Mouse (Mus musculus) gastrocnemius, adult 18-20 months (tissue): ENCODE data around the gene Usp22. TPM values are rescaled to one million over a fixed set of nuclear protein-coding genes. Genes with fewer than 3 reads are reported as not detected.
A peak's percentile ranks its signal among the peaks of the same experiment; 100 is the strongest.
"Not testable (repeated sequence)": the region's sequence is repeated elsewhere in the genome, so short reads cannot be mapped to it uniquely, and the experiment has no call there.

Experiments
- DNase-seq: peaks from one replicate; pipeline ENCODE4 v3.0.0; 2021; ENCODE audit warnings: low spot score
- total RNA-seq, 2 experiments: library from RNA; stranded (reverse); gene quantifications; 2 replicates each; pipeline ENCODE4 v1.2.3; 2021

Gene Usp22
- total RNA-seq, 2 experiments from 2014 or later = 12.9 to 15.6 TPM

GRCm38 (mm10) chr11:61192123-61192522 is 17.3 kb upstream of the Usp22 start:
- not testable (repeated sequence) for DNase-seq

GRCm38 (mm10) chr11:61190776-61191175 is 15.9 kb upstream of the Usp22 start:
- no peak for DNase-seq

GRCm38 (mm10) chr11:61183820-61184219 is 9.0 kb upstream of the Usp22 start:
- no peak for DNase-seq

- no peak for DNase-seq
Observed at GRCm38 (mm10) chr11:61181624-61182023, 6.8 kb upstream of the Usp22 start.

- no peak for DNase-seq
Observed at GRCm38 (mm10) chr11:61180361-61180760, 5.5 kb upstream of the Usp22 start.

GRCm38 (mm10) chr11:61176321-61176720 is 1.5 kb upstream of the Usp22 start:
- DNase-seq = no peak

- no peak for DNase-seq
Observed at GRCm38 (mm10) chr11:61175778-61176177, 923 bp upstream of the Usp22 start.

GRCm38 (mm10) chr11:61174291-61174820 is 499 bp downstream of the Usp22 start:
- peak; percentile 33 for DNase-seq

GRCm38 (mm10) chr11:61173477-61173876 is 1.4 kb downstream of the Usp22 start:
- not testable (repeated sequence) for DNase-seq

- DNase-seq = no peak
Observed at GRCm38 (mm10) chr11:61170184-61170583, 4.7 kb downstream of the Usp22 start.

- DNase-seq = no peak
Observed at GRCm38 (mm10) chr11:61164881-61165280, 10.0 kb downstream of the Usp22 start.

GRCm38 (mm10) chr11:61164366-61164765 is 10.5 kb downstream of the Usp22 start:
- no peak for DNase-seq

GRCm38 (mm10) chr11:61163341-61163740 is 11.5 kb downstream of the Usp22 start:
- no peak for DNase-seq

GRCm38 (mm10) chr11:61162776-61163175 is 12.1 kb downstream of the Usp22 start:
- no peak for DNase-seq

GRCm38 (mm10) chr11:61161121-61161520 is 13.7 kb downstream of the Usp22 start:
- no peak for DNase-seq

GRCm38 (mm10) chr11:61159796-61160732 is 14.8 kb downstream of the Usp22 start:
- no peak for DNase-seq

- no peak for DNase-seq
Observed at GRCm38 (mm10) chr11:61158141-61158540, 16.7 kb downstream of the Usp22 start.

- no peak for DNase-seq
Observed at GRCm38 (mm10) chr11:61155727-61156126, 19.1 kb downstream of the Usp22 start.

GRCm38 (mm10) chr11:61150233-61151001 is 24.4 kb downstream of the Usp22 start:
- no peak for DNase-seq

GRCm38 (mm10) chr11:61147300-61147683 is 27.6 kb downstream of the Usp22 start:
- DNase-seq = peak; percentile 7

- peak; percentile 10 for DNase-seq
Observed at GRCm38 (mm10) chr11:61146645-61147299, 28.1 kb downstream of the Usp22 start.

- DNase-seq = no peak
Observed at GRCm38 (mm10) chr11:61145551-61145950, 29.3 kb downstream of the Usp22 start.
